Mouse (Mus musculus) embryo, embryonic 10 days (tissue): ENCODE results near the gene Abcb9.
A peak's percentile ranks its signal among the peaks of the same experiment; 100 is the strongest.

Experiments
- DNase-seq: peaks from one replicate; pipeline ENCODE4 v3.0.0-alpha.2; 2015; ENCODE audit warnings: low spot score

Abcb9 gene

GRCm38 (mm10) chr5:124093852-124094604 is 1.6 kb downstream of the Abcb9 start:
- no peak for DNase-seq

GRCm38 (mm10) chr5:124093120-124093794 is 2.3 kb downstream of the Abcb9 start:
- no peak for DNase-seq

DNA sequence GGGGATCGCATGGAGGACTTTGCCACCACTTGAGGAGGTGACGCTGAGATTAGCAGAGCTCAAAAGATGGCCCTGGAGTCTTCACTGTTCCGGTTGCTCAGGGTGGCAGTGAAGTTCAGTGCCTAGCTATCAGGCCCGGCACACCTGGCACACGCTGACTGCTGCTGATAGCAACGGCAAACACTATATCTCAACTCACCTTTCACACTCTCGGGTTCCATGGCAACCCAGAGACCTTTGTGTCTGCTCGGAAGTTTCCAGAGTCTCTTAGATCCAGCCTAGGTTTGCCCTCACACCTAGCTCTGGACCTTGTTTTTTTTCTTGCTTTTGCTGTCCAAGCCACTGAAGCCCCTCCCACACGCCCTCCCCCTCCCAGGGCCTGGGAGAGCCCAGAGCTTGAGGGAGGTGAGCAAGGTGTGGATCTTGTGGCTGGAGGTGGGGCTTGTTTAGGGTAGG is 3.6 kb downstream of the Abcb9 start:
- DNase-seq, result no peak

GRCm38 (mm10) chr5:124089868-124090267 is 5.7 kb downstream of the Abcb9 start:
- no peak for DNase-seq

- DNase-seq, result no peak
These were observed 8.7 kb downstream of the Abcb9 start for GRCm38 (mm10) chr5:124086876-124087275.

DNA sequence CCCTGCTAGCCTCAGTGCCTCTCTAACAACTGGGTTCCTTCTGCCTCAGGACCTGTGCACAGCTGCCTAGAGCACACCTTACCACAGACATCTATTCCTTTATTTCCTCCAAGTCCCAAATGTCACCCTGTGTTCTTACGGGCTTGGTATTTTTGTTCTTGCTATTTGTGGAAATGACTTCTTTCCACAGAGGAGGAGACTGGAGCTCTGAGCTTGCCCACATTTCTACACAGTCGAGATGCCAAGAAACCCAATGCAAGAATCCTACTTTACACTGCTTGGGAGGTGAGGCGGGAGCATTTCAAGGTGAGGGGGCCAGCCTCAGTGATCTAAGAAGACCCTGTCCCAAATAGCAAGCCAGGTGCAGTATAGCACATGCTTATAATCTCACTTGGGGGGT is 10.1 kb downstream of the Abcb9 start:
- DNase-seq, result no peak

GRCm38 (mm10) chr5:124084588-124085173 is 10.9 kb downstream of the Abcb9 start:
- DNase-seq, result peak; percentile 90

DNA sequence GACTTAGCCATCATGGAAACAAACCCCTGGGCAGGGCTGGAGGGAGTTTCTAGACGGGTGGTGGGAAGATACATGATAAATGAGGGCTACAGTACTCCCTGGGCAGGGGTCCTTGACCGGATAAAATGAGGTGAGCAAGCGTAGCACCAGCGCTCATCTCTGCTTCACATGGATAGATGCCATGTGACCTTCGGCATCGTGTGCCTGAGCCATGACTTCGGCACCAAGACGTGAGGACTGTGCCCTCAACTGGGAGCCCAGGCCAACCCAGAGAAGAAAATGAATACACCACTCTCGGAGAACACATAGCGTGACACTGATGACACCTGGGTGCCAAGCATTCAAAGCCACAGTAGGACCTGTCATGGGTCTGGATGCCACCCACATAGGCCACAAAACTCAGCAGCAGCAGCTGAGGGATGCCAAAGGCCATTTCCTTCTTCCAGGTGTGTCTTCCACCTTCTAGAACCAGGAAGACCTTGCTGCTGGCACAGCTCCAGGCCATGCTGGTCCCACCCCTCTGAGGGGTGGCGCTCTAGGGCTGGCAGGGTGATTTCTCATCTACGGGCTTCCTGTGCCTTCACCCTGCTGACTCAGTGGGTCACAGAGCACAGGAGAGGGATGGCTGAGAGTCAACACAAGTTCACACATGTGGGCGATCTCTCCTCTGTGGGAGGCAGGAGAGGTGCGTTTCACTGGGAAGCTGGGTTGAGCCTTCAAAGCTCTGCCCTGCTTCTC is 11.6 kb downstream of the Abcb9 start:
- DNase-seq, result no peak

- DNase-seq, result no peak
These were observed 12.5 kb downstream of the Abcb9 start for GRCm38 (mm10) chr5:124082941-124083688.

DNA sequence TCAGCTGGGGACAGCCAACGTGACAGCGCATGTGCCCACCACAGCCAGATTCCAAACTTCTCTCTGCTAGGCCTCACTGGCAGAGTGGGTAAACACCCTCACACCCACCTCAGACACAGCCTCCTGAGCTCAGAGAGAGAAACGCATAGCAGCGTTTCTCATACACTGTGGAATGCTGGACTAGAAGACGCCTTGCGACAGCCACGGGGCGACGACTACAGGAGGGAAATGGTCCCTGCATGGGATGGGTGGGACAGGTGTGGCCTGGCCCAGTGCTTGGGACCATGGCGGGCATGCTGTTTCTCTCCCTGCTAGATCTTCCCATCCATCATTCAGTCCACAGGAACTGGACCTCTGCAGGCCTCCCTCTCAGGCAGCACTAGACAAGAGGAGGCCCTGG is 13.2 kb downstream of the Abcb9 start:
- no peak for DNase-seq

GRCm38 (mm10) chr5:124079880-124080279 is 15.7 kb downstream of the Abcb9 start:
- DNase-seq, result no peak

DNA sequence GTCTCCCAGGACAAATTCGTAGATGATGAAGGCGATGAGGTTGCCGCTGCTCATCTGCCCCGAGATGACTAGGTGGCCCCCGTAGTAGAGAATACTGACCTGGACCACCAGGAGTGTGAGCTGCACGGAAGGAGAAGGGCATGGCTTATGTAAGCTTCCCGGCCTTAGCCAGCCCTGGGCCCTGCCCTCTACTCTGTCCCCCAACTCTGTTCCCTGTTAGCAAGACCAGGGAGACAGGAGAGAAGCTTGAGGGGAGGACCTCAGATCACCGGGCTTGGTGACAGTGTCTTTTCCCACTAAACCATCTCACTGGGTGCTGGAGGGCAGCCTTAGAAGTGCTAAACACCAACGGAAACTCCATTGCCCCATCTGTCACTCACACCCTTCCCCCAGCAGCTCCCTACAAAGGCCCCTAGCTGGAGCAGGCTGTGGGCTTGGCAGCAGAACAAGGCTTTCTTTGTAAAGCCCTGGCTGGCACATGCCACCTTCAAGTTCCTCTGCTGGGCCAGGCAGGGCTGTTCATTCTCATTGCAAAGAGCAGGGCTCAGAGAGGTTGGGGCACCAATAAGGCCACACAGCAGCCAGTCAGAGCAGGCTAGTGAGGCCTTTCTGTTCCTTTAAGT is 16.7 kb downstream of the Abcb9 start:
- DNase-seq, result no peak

DNA sequence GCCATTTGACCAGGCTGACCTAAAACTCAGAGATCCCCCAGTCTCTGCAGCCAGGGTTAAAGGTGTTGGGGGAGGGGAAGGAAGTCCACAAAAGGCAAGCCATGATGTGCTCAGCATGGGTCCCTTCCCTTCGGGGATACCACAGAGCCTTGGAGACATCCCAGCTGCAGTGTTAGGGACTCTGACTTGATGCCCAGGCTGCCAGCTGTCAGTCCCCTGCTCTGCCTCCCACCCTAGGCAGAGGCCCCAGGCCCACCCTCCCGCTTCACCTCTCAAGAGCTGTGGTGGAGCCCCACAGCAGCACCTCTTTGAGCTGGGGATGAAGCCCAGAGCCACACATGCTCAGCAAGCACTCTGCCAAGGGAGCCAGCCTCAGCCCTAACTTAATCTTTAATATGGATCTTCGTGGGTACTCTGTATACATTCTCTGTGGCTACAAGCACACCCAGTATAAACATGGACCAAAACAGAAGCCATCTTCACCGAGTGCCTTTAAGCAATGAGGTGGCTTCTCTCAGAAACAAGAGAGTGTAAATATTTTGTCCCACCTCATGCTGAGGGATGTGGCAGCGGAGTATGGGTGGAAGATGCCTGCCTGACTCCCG is 17.6 kb downstream of the Abcb9 start:
- no peak for DNase-seq

DNA sequence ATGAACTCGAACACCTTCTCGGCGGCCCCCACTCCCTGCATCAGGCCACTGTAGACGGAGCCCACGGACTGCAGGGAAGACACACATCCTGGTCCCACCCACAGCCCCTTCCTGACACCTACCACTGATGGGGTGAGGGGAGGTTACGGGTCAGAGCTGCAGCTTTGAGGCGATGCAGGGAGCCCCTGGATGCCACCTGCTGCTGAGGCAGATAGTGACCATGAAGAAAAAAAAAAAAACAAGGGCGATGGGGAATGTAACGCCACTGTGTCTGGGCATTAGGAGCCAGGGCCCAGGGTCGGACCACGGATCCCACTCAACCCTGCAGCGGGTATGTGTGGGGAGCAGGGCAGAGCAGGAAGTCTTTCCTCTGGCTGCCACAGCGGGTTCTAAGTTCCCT is 18.4 kb downstream of the Abcb9 start:
- DNase-seq, result no peak

GRCm38 (mm10) chr5:124076559-124076958 is 19.0 kb downstream of the Abcb9 start:
- DNase-seq, result no peak

GRCm38 (mm10) chr5:124075716-124076115 is 19.9 kb downstream of the Abcb9 start:
- DNase-seq, result no peak

DNA sequence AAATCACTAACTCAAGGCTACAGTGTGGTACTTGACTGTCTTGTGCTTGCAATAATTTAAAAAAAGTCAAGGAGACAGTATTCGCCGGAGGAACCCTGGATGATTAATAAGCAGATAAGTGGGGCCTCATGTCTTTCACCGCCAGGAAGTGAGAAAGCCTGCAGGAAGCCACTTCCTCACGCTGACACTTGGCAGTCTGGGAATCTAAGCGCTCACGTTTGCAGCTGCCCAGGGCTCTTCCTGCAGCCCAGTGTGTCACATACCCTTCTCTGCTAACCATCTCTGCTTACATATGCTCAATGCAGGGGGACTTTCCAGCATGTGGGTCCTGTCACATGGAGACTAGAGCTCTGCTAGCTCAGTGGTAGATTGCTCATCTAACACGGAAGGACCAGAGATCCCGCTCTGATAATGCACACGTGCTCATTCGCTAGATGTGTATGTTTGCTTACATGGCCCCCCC is 20.7 kb downstream of the Abcb9 start:
- DNase-seq, result peak; percentile 23

DNA sequence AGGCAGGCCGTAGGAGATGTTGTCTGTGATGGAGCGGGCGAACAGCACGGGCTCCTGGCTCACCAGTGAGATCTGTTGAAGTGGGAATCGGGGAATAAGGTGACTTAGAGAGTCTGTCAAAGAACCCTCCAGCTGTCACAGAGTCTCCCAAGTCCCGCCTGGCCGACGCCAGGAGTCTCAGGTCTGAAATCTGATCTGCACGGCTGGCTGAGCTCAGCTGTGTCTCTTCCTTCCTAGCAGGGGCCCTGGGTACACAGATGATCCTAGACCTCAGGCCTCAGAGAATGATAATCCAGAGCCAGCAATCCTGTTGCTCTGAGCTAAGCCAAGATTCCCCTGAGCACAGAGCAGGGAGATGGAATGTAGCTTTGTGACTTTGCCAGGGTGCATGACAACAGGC is 21.9 kb downstream of the Abcb9 start:
- peak; percentile 66 for DNase-seq

GRCm38 (mm10) chr5:124069657-124070056 is 25.9 kb downstream of the Abcb9 start:
- DNase-seq, result no peak

GRCm38 (mm10) chr5:124062037-124062824 is 33.4 kb downstream of the Abcb9 start:
- DNase-seq, result no peak
